Mouse (Mus musculus) intestine, postnatal 0 days (tissue): ENCODE measurements around the gene Chrne. TPM values are rescaled to one million over a fixed set of nuclear protein-coding genes. Genes with fewer than 3 reads are reported as not detected.

ENCODE experiments used
- ATAC-seq: fragments of 200-750 bp; cut with Nextera tagmentation; 2 replicates; pipeline ENCODE4 v1.8.0; 2017; ENCODE audit warnings: mild to moderate bottlenecking, moderate TSS enrichment, moderate library complexity
- H3K27ac ChIP-seq: fragments of 300-500 bp; sonication (generic); 2 replicates; pipeline ENCODE4 v1.5.1; 2014; ENCODE audit warnings: mild to moderate bottlenecking, low read depth, low read length, moderate library complexity
- H3K27me3 ChIP-seq: fragments of 300-500 bp; sonication (generic); replicated peaks from 2 replicates; pipeline ENCODE4 v1.6.1; 2014; ENCODE audit warnings: low read length, mixed read lengths; ENCODE audit not compliant: control insufficient read depth, insufficient read depth
- H3K36me3 ChIP-seq: fragments of 300-500 bp; sonication (generic); 2 replicates; pipeline ENCODE4 v1.6.1; 2014; ENCODE audit warnings: mild to moderate bottlenecking, moderate library complexity; ENCODE audit not compliant: control insufficient read depth, insufficient read depth
- H3K4me1 ChIP-seq: fragments of 300-500 bp; sonication (generic); replicated peaks from 2 replicates; pipeline ENCODE4 v1.6.1; 2014; ENCODE audit warnings: antibody characterized with exemption, low read length, mixed read lengths; ENCODE audit not compliant: control insufficient read depth, insufficient read depth
- H3K4me2 ChIP-seq: fragments of 300-500 bp; sonication (generic); replicated peaks from 2 replicates; pipeline ENCODE4 v1.6.1; 2014; ENCODE audit warnings: low read depth, mild to moderate bottlenecking, moderate library complexity
- H3K4me3 ChIP-seq: fragments of 300-500 bp; sonication (generic); 2 replicates; pipeline ENCODE4 v1.5.1; 2014; ENCODE audit warnings: low read depth, low read length
- H3K9ac ChIP-seq: fragments of 300-500 bp; sonication (generic); 2 replicates; pipeline ENCODE4 v1.6.1; 2014; ENCODE audit warnings: mild to moderate bottlenecking, low read depth, low read length
- H3K9me3 ChIP-seq: fragments of 300-500 bp; sonication (generic); 2 replicates; pipeline ENCODE4 v1.6.1; 2016; ENCODE audit warnings: mixed run types; ENCODE audit not compliant: control insufficient read depth
- CTCF ChIP-seq: sonication (generic); IDR thresholded peaks from 2 replicates; pipeline ENCODE4 v1.5.1; 2016; ENCODE audit warnings: low read depth, mild to moderate bottlenecking, control low read depth, antibody characterized with exemption, moderate library complexity
- WGBS: fragments of 180-500 bp; shearing (Covaris S2); extraction: QIAGEN DNeasy Blood & Tissue Kit; methylation state at CpG from one replicate; pipeline ENCODE4 v1.1.7; 2014; 5-methylcytosine and 5-hydroxymethylcytosine counted together
- polyA plus RNA-seq: library from polyadenylated mRNA; unstranded; fragments of >200 nt; fragmentation: Nextera tagmentation; extraction: Ambion mirVana; gene quantifications from 2 replicates; pipeline ENCODE4 v1.2.1, GENCODE M21; 2015

The Chrne gene
- polyA plus RNA-seq, 1 experiment from 2014 or later, result 0.12 TPM

DNA sequence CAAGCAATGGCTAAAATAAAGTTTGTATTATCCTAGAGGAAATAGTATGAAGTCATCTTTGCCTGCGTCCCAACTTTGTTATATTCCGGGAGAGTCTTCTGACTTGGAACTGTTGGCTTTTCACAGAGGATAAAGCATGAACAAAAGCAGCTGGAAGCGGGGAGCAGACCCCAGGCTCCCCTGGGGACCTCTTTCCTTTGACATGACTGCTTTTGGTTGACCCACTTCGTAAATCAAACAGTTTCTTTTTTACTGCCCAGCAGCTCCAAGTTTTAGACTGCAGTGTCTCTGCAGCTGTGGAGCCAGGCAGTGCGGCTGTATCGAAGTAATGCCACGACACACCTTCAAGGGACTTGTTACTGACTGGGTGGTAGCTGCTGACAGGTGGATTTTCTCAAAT is 52.4 kb downstream of the Chrne start:
- H3K9ac ChIP-seq, result no peak overlapping the region

More for the DNA sequence above, 52.4 kb downstream of the Chrne start:
- 68% methylated on average over 7 of the region's 7 CpGs for WGBS
- no peak overlapping the region; the same call in 1 of the 2 replicates for H3K27ac ChIP-seq
- no peak overlapping the region for H3K4me3 ChIP-seq
- no peak for TF ChIP-seq CTCF
- no peak overlapping the region for H3K4me2 ChIP-seq
- no peak for ATAC-seq
- H3K36me3 ChIP-seq, result peaks cover 13% of the 10 kb centered on the region; the same call in 1 of the 2 replicates
- H3K27me3 ChIP-seq, result no peaks in the 10 kb centered on the region
- H3K4me1 ChIP-seq, result no peaks in the 10 kb centered on the region
- H3K9me3 ChIP-seq, result no peaks in the 10 kb centered on the region

Other genes with a start within 250 kb of the Chrne start
- gene Pelp1, start 209.2 kb downstream of the Chrne start, polyA plus RNA-seq, result 9.5 and 9.9 TPM in 2 replicates
- gene Arrb2, start 186.6 kb downstream of the Chrne start, polyA plus RNA-seq, result 7.4 and 7.8 TPM in 2 replicates
- gene Med11, start 167.3 kb downstream of the Chrne start, polyA plus RNA-seq, result 30.1 and 30.7 TPM in 2 replicates
- gene Zmynd15, start 159.8 kb downstream of the Chrne start, polyA plus RNA-seq, result 1.4 and 1.5 TPM in 2 replicates
- 33.8 and 39.3 TPM in 2 replicates for gene Cxcl16, start 159.2 kb downstream of the Chrne start, polyA plus RNA-seq
- gene Tm4sf5, start 114.0 kb downstream of the Chrne start, polyA plus RNA-seq, result 398 and 402 TPM in 2 replicates
- gene Vmo1, start 104.6 kb downstream of the Chrne start, polyA plus RNA-seq, result 0.25 and 0.31 TPM in 2 replicates
- gene Gltpd2, start 100.0 kb downstream of the Chrne start, polyA plus RNA-seq, result 0.30 and 0.82 TPM in 2 replicates
- gene Psmb6, start 93.8 kb downstream of the Chrne start, polyA plus RNA-seq, result 462 and 489 TPM in 2 replicates
- gene Gm40193, start 86.3 kb downstream of the Chrne start, polyA plus RNA-seq, result not detected in 2 replicates
- gene Pld2, start 79.2 kb downstream of the Chrne start, polyA plus RNA-seq, result 5.9 and 6.3 TPM in 2 replicates
- gene Mink1, start 56.3 kb downstream of the Chrne start, polyA plus RNA-seq, result 5.8 and 6.1 TPM in 2 replicates
- not detected in 2 replicates for gene 4930544D05Rik, start 3.4 kb downstream of the Chrne start, polyA plus RNA-seq
- 0.07 and 0.10 TPM in 2 replicates for gene Gp1ba, start 19.9 kb upstream of the Chrne start, polyA plus RNA-seq
- gene Rnf167, start 28.0 kb upstream of the Chrne start, polyA plus RNA-seq, result 107 TPM in 2 replicates
- 192 and 210 TPM in 2 replicates for gene Slc25a11, start 28.3 kb upstream of the Chrne start, polyA plus RNA-seq
- 1,830 and 1,961 TPM in 2 replicates for gene Pfn1, start 35.4 kb upstream of the Chrne start, polyA plus RNA-seq
- gene Eno3, start 38.0 kb upstream of the Chrne start, polyA plus RNA-seq, result 4.9 and 5.9 TPM in 2 replicates
- 61.3 and 66.2 TPM in 2 replicates for gene Spag7, start 50.2 kb upstream of the Chrne start, polyA plus RNA-seq
- gene Camta2, start 68.9 kb upstream of the Chrne start, polyA plus RNA-seq, result 11.7 and 12.3 TPM in 2 replicates
- gene Inca1, start 80.9 kb upstream of the Chrne start, polyA plus RNA-seq, result 2.8 and 3.3 TPM in 2 replicates
- gene Kif1c, start 81.3 kb upstream of the Chrne start, polyA plus RNA-seq, result 4.4 and 5.4 TPM in 2 replicates
- gene Zfp3, start 145.0 kb upstream of the Chrne start, polyA plus RNA-seq, result 4.4 and 5.0 TPM in 2 replicates
- gene Scimp, start 193.4 kb upstream of the Chrne start, polyA plus RNA-seq, result 1.9 and 2.0 TPM in 2 replicates
- gene Rabep1, start 225.6 kb upstream of the Chrne start, polyA plus RNA-seq, result 90.9 and 104 TPM in 2 replicates